Comparison of ENCODE assay signal across 8 mouse cellular contexts in genomic region chr19:46507181-46507581, GRCm38 (mm10). TPM values are rescaled to one million over a fixed set of nuclear protein-coding genes. Genes with fewer than 3 reads are reported as not detected.
DNase-seq lines count a peak whose midpoint lies in the region; ATAC-seq and TF ChIP-seq lines count a peak whose summit lies in the region.

No protein-coding gene starts in this region.

- no peak for TF ChIP-seq CTCF in heart, adult 2 months (IDR thresholded peaks at IDR 0.05)
- no peak for TF ChIP-seq CTCF in E14TG2a.4 (conservative IDR thresholded peaks at IDR 0.05; ENCODE audit: low read length)
- no peak for TF ChIP-seq CTCF in liver, postnatal 0 days (IDR thresholded peaks at IDR 0.05; ENCODE audit: low read depth)

- TF ChIP-seq EP300 in heart, adult 2 months (IDR thresholded peaks at IDR 0.05; ENCODE audit: insufficient read depth, low read depth, low read length): no peak
- TF ChIP-seq EP300 in liver, postnatal 0 days (IDR thresholded peaks at IDR 0.05; ENCODE audit: low read depth): no peak

- peaks cover 17% of the 10 kb centered on the region for H3K79me2 ChIP-seq in heart, adult 2 months (replicated peaks; ENCODE audit: control insufficient read depth, insufficient read depth, low read length)

- no peak for DNase-seq in heart, adult 2 months
- DNase-seq in heart, postnatal 14 days: no peak
- no peak for DNase-seq in liver, postnatal 0 days
- DNase-seq in adipocyte (ENCODE audit: low spot score): no peak
- DNase-seq in layer of hippocampus, postnatal 25 days (ENCODE audit: extremely low spot score in 1 of 2, low spot score in 1 of 2): no peak

- H3K9ac ChIP-seq in heart, adult 2 months (ENCODE audit: low read depth, low read length): peak overlapping the region; percentile 9; the same call in 1 of the 2 replicates
- H3K9ac ChIP-seq in forebrain, embryonic 13.5 days: peak overlapping the region; percentile 100
- peak overlapping the region; percentile 96; the same call in 1 of the 2 replicates for H3K9ac ChIP-seq in liver, postnatal 0 days (replicated peaks)

- H3K4me2 ChIP-seq in forebrain, embryonic 13.5 days: peak overlapping the region; percentile 98
- H3K4me2 ChIP-seq in liver, postnatal 0 days (ENCODE audit: low read depth, low read length): 0 out of 2 replicates have a peak overlapping the region, but pooled peaks have one; percentile 98

- intact Hi-C loops in heart, adult 2 months (cut with DNase I): no loop called here
- intact Hi-C loops in heart, postnatal 14 days (cut with DNase I): no loop called here

- no peak for TF ChIP-seq POLR2A in heart, adult 2 months (IDR thresholded peaks at IDR 0.05; ENCODE audit: insufficient read depth, low read depth, low read length)

- no peaks in the 10 kb centered on the region for H3K27me3 ChIP-seq in heart, adult 2 months (ENCODE audit: control insufficient read depth, insufficient read depth, low read length)
- no peaks in the 10 kb centered on the region for H3K27me3 ChIP-seq in E14TG2a.4 (ENCODE audit: insufficient read depth, low read length)
- no peaks in the 10 kb centered on the region for H3K27me3 ChIP-seq in forebrain, embryonic 13.5 days
- no peaks in the 10 kb centered on the region for H3K27me3 ChIP-seq in liver, postnatal 0 days (ENCODE audit: insufficient read depth, low read length)

- peak overlapping the region; percentile 99 for H3K27ac ChIP-seq in heart, adult 2 months
- peak overlapping the region; percentile 93 for H3K27ac ChIP-seq in forebrain, embryonic 13.5 days
- peak overlapping the region; percentile 99; the same call in 1 of the 2 replicates for H3K27ac ChIP-seq in liver, postnatal 0 days (ENCODE audit: low read depth)

- H3K9me3 ChIP-seq in E14TG2a.4 (ENCODE audit: low read length): no peaks in the 10 kb centered on the region
- H3K9me3 ChIP-seq in forebrain, embryonic 13.5 days (replicated peaks): no peaks in the 10 kb centered on the region
- no peaks in the 10 kb centered on the region for H3K9me3 ChIP-seq in liver, postnatal 0 days (ENCODE audit: low read length)

- no peak overlapping the region for H3K4me3 ChIP-seq in heart, adult 2 months
- peak overlapping the region; percentile 92; the same call in 1 of the 2 replicates for H3K4me3 ChIP-seq in E14TG2a.4 (replicated peaks; ENCODE audit: low read length)
- peak overlapping the region; percentile 96 for H3K4me3 ChIP-seq in forebrain, embryonic 13.5 days
- H3K4me3 ChIP-seq in liver, postnatal 0 days (ENCODE audit: low read depth, low read length): no peak overlapping the region

- ATAC-seq in forebrain, embryonic 13.5 days: peak; percentile 14; the same call in 1 of the 2 replicates
- no peak for ATAC-seq in liver, postnatal 0 days
- no peak for ATAC-seq in erythroid progenitor cell, adult 5-6 weeks (replicated peaks; ENCODE audit: low FRiP score, poor library complexity, severe bottlenecking)

- peaks cover 56% of the 10 kb centered on the region for H3K4me1 ChIP-seq in heart, adult 2 months (ENCODE audit: control insufficient read depth, insufficient read depth, low read length)
- H3K4me1 ChIP-seq in E14TG2a.4 (replicated peaks; ENCODE audit: low read depth, low read length): peaks cover 82% of the 10 kb centered on the region
- peaks cover 76% of the 10 kb centered on the region for H3K4me1 ChIP-seq in forebrain, embryonic 13.5 days
- H3K4me1 ChIP-seq in liver, postnatal 0 days (ENCODE audit: insufficient read depth): peaks cover 77% of the 10 kb centered on the region

- peaks cover 54% of the 10 kb centered on the region for H3K36me3 ChIP-seq in heart, adult 2 months (ENCODE audit: control insufficient read depth, insufficient read depth, low read length)
- peaks cover 74% of the 10 kb centered on the region for H3K36me3 ChIP-seq in E14TG2a.4 (ENCODE audit: insufficient read depth, low read length)
- peaks cover 63% of the 10 kb centered on the region for H3K36me3 ChIP-seq in forebrain, embryonic 13.5 days (ENCODE audit: poor library complexity, severe bottlenecking)
- peaks cover 51% of the 10 kb centered on the region for H3K36me3 ChIP-seq in liver, postnatal 0 days (replicated peaks; ENCODE audit: insufficient read depth, low read length)

- WGBS in heart, adult 2 months: 58% methylated on average over 8 of the region's 8 CpGs
- 5% methylated on average over 8 of the region's 8 CpGs for WGBS in forebrain, embryonic 13.5 days
- 73% methylated on average over 8 of the region's 8 CpGs for WGBS in liver, postnatal 0 days (ENCODE audit: insufficient replicate concordance)

RNA-seq across cellular contexts. Expression of gene Trim8, which starts 5.7 kb away (rescaled TPM):
- total RNA-seq in heart, adult 2 months (2021): 10 to 100 TPM; 39.2 to 39.8 TPM
- polyA plus RNA-seq in heart, adult 2 months (2012; rRNA removed): 17.2 and 24.1 TPM in 2 replicates
- total RNA-seq in heart, postnatal 14 days (2021): 10 to 100 TPM; 47.6 to 50.0 TPM
- polyA plus RNA-seq in forebrain, embryonic 13.5 days (2015; fragmentation: Nextera tagmentation; extraction: Ambion mirVana): 22.5 and 22.6 TPM in 2 replicates
- polyA plus RNA-seq in liver, postnatal 0 days (2015; fragmentation: Nextera tagmentation; extraction: Ambion mirVana): 7.9 and 9.8 TPM in 2 replicates
- total RNA-seq in erythroid progenitor cell, adult 5-6 weeks (2015; ENCODE audit: low replicate concordance): 4.2 and 9.4 TPM in 2 replicates
- total RNA-seq in erythroid progenitor cell, adult 5-6 weeks (2017; ENCODE audit: low replicate concordance): 5.5 and 7.7 TPM in 2 replicates
- 100 to 1,000 TPM; 105 to 109 TPM for total RNA-seq in layer of hippocampus, postnatal 25 days (2021)

Comparison
In these comparisons a context has a peak if more than half of its experiments do, and no peak if none do; other contexts are left out.
1. H3K4me3 ChIP-seq: peak in E14TG2a.4 (single experiment) and forebrain, embryonic 13.5 days (single experiment); none in heart, adult 2 months (single experiment) and liver, postnatal 0 days (single experiment).
2. H3K9ac ChIP-seq: peak in every context shown above with its lines; median percentile 100 in forebrain, embryonic 13.5 days; 96 in liver, postnatal 0 days; 9 in heart, adult 2 months.
3. Peak in every context shown above with its lines, with median percentiles within 50 percentile points of each other: H3K27ac ChIP-seq.